ENCODE assay signal across 10 mouse cellular contexts in genomic region chr3:135579179-135579578, GRCm38 (mm10).
DNase-seq lines count a peak whose midpoint lies in the region; ATAC-seq and TF ChIP-seq lines count a peak whose summit lies in the region.
"Had no signal": no experiment of that assay in that cellular context is flagged by ENCODE, and none has a peak within 500 bp of the region (broad histone marks: within the 10 kb centered on the region; RNA-seq: fewer than 3 reads in every experiment).

No protein-coding gene starts in this region.

- TF ChIP-seq CTCF in intestine, postnatal 0 days (IDR thresholded peaks at IDR 0.05; ENCODE audit: low read depth) = no peak

- 31% methylated on average over 4 of the region's 4 CpGs for WGBS in intestine, embryonic 14.5 days
- 42% methylated on average over 4 of the region's 4 CpGs for WGBS in intestine, postnatal 0 days
- WGBS in heart, embryonic 13.5 days = 49% methylated on average over 4 of the region's 4 CpGs
- 68% methylated on average over 4 of the region's 4 CpGs for WGBS in hindbrain, embryonic 13.5 days

- no peak overlapping the region for H3K9ac ChIP-seq in intestine, embryonic 14.5 days (ENCODE audit: low read length)
- no peak overlapping the region for H3K9ac ChIP-seq in intestine, postnatal 0 days (ENCODE audit: low read depth, low read length)
- 0 out of 2 replicates have a peak overlapping the region, but pooled peaks have one; percentile 8 for H3K9ac ChIP-seq in ES-E14 (ENCODE audit: insufficient read depth, low read depth, low read length, poor library complexity, severe bottlenecking)
- H3K9ac ChIP-seq in heart, embryonic 13.5 days = 0 out of 2 replicates have a peak overlapping the region, but pooled peaks have one; percentile 34
- H3K9ac ChIP-seq in hindbrain, embryonic 13.5 days = no peak overlapping the region
- H3K9ac ChIP-seq: forebrain, embryonic 12.5 days had no signal

- H3K4me1 ChIP-seq in intestine, embryonic 14.5 days (replicated peaks; ENCODE audit: control insufficient read depth, insufficient read depth, low read length) = peaks cover 13% of the 10 kb centered on the region
- no peaks in the 10 kb centered on the region for H3K4me1 ChIP-seq in intestine, postnatal 0 days (replicated peaks; ENCODE audit: control insufficient read depth, insufficient read depth, low read length)
- peaks cover 12 to 29% of the 10 kb centered on the region in 2 experiments for H3K4me1 ChIP-seq in ES-E14 (ENCODE audit: control insufficient read depth in 2 of 2, insufficient read depth in 2 of 2, low read length in 2 of 2, poor library complexity in 1 of 2)
- H3K4me1 ChIP-seq in heart, embryonic 13.5 days = peaks cover 52% of the 10 kb centered on the region
- H3K4me1 ChIP-seq in hindbrain, embryonic 13.5 days (replicated peaks) = peaks cover 11% of the 10 kb centered on the region

- peaks cover 6% of the 10 kb centered on the region for H3K36me3 ChIP-seq in intestine, embryonic 14.5 days (ENCODE audit: control insufficient read depth, insufficient read depth, low read length)
- H3K36me3 ChIP-seq in intestine, postnatal 0 days (ENCODE audit: control insufficient read depth, insufficient read depth) = peaks cover 4% of the 10 kb centered on the region; the same call in 1 of the 2 replicates
- H3K36me3 ChIP-seq in ES-E14 (ENCODE audit: control insufficient read depth, insufficient read depth, low read length, poor library complexity, severe bottlenecking) = no peaks in the 10 kb centered on the region
- peaks cover 9% of the 10 kb centered on the region for H3K36me3 ChIP-seq in heart, embryonic 13.5 days
- H3K36me3 ChIP-seq in hindbrain, embryonic 13.5 days = peaks cover 3% of the 10 kb centered on the region; the same call in 1 of the 2 replicates

- H3K4me2 ChIP-seq in intestine, embryonic 14.5 days (ENCODE audit: low read length) = no peak overlapping the region
- no peak overlapping the region for H3K4me2 ChIP-seq in intestine, postnatal 0 days (replicated peaks; ENCODE audit: low read depth)
- no peak overlapping the region for H3K4me2 ChIP-seq in heart, embryonic 13.5 days
- H3K4me2 ChIP-seq in hindbrain, embryonic 13.5 days = no peak overlapping the region
- H3K4me2 ChIP-seq: forebrain, embryonic 12.5 days had no signal

- no peak overlapping the region for H3K4me3 ChIP-seq in intestine, embryonic 14.5 days (ENCODE audit: low read depth, low read length)
- no peak overlapping the region for H3K4me3 ChIP-seq in intestine, postnatal 0 days (ENCODE audit: low read depth, low read length)
- H3K4me3 ChIP-seq in ES-E14 (ENCODE audit: insufficient read depth in 1 of 2, low read depth in 1 of 2, low read length in 2 of 2, poor library complexity in 1 of 2, severe bottlenecking in 1 of 2) = no peak overlapping the region
- H3K4me3 ChIP-seq in heart, embryonic 13.5 days = no peak overlapping the region
- no peak overlapping the region for H3K4me3 ChIP-seq in hindbrain, embryonic 13.5 days
- H3K4me3 ChIP-seq: forebrain, embryonic 12.5 days had no signal

- ATAC-seq in intestine, embryonic 14.5 days (replicated peaks; ENCODE audit: low FRiP score, low TSS enrichment, low read depth) = 0 out of 2 replicates have a peak, but pooled peaks have one; percentile 24
- no peak for ATAC-seq in intestine, postnatal 0 days
- ATAC-seq in heart, embryonic 13.5 days (ENCODE audit: extremely low read depth, insufficient number of reproducible peaks, low FRiP score, low TSS enrichment) = no peak
- ATAC-seq in megakaryocyte progenitor cell, adult 5-6 weeks (replicated peaks; ENCODE audit: poor library complexity) = 0 out of 2 replicates have a peak, but pooled peaks have one; percentile 4
- ATAC-seq in hindbrain, embryonic 13.5 days (ENCODE audit: low FRiP score) = no peak
- ATAC-seq: midbrain, embryonic 16.5 days had no signal

- no peaks in the 10 kb centered on the region for H3K9me3 ChIP-seq in intestine, embryonic 14.5 days (ENCODE audit: control insufficient read depth, low read length)
- H3K9me3 ChIP-seq in intestine, postnatal 0 days (ENCODE audit: control insufficient read depth) = no peaks in the 10 kb centered on the region
- H3K9me3 ChIP-seq in ES-E14 (ENCODE audit: control insufficient read depth, insufficient read depth, low read depth, low read length) = no peaks in the 10 kb centered on the region
- H3K9me3 ChIP-seq in heart, embryonic 13.5 days = no peaks in the 10 kb centered on the region
- H3K9me3 ChIP-seq in hindbrain, embryonic 13.5 days = no peaks in the 10 kb centered on the region
- H3K9me3 ChIP-seq: forebrain, embryonic 12.5 days had no signal

- in situ Hi-C loops in ES-E14 (cut with MboI; ENCODE audit: low sequenced_read_pairs in 2 of 2, unreplicated experiment in 2 of 2) = no loop called here

- peak overlapping the region; percentile 29; the same call in 1 of the 2 replicates for H3K27ac ChIP-seq in intestine, embryonic 14.5 days (ENCODE audit: low read depth)
- no peak overlapping the region for H3K27ac ChIP-seq in intestine, postnatal 0 days (ENCODE audit: low read depth, low read length)
- no peak overlapping the region for H3K27ac ChIP-seq in ES-E14 (ENCODE audit: insufficient read depth, low read depth, low read length, poor library complexity, severe bottlenecking)
- H3K27ac ChIP-seq in heart, embryonic 13.5 days (replicated peaks) = peak overlapping the region; percentile 68
- no peak overlapping the region for H3K27ac ChIP-seq in hindbrain, embryonic 13.5 days
- H3K27ac ChIP-seq: forebrain, embryonic 12.5 days had no signal

- no peak for DNase-seq in intestine, embryonic 14.5 days (ENCODE audit: low spot score)
- DNase-seq in ES-E14 (ENCODE audit: low read depth, low spot score) = no peak
- no peak for DNase-seq in layer of hippocampus, adult 9-10 months (ENCODE audit: low spot score)
- DNase-seq: lung, adult 2 months had no signal

- no peaks in the 10 kb centered on the region for H3K27me3 ChIP-seq in intestine, embryonic 14.5 days (replicated peaks; ENCODE audit: control insufficient read depth, insufficient read depth, low read length)
- H3K27me3 ChIP-seq in intestine, postnatal 0 days (replicated peaks; ENCODE audit: control insufficient read depth, insufficient read depth, low read length) = no peaks in the 10 kb centered on the region
- H3K27me3 ChIP-seq in heart, embryonic 13.5 days (replicated peaks) = no peaks in the 10 kb centered on the region
- H3K27me3 ChIP-seq in hindbrain, embryonic 13.5 days = no peaks in the 10 kb centered on the region
- H3K27me3 ChIP-seq: forebrain, embryonic 12.5 days had no signal

TF ChIP-seq in ES-E14, 5 proteins besides CTCF, POLR2A, EP300 and RAD21:
- TF ChIP-seq HCFC1 (IDR thresholded peaks at IDR 0.05; ENCODE audit: borderline replicate concordance, insufficient read depth, low read length) (no peak), CHD2 (IDR thresholded peaks at IDR 0.05; ENCODE audit: low read depth, low read length) (no peak), ZC3H11A (IDR thresholded peaks at IDR 0.05; ENCODE audit: borderline replicate concordance, low read depth, low read length) (no peak), ZNF384 (IDR thresholded peaks at IDR 0.05; ENCODE audit: low read depth, low read length) (no peak), MAFK (IDR thresholded peaks at IDR 0.05; ENCODE audit: insufficient read depth, low read depth, low read length) (no peak)

Comparison
In these comparisons a context has a peak if more than half of its experiments do, and no peak if none do; other contexts are left out.
1. ATAC-seq: peak in intestine, embryonic 14.5 days (single experiment) and megakaryocyte progenitor cell, adult 5-6 weeks (single experiment); none in intestine, postnatal 0 days (single experiment), heart, embryonic 13.5 days (single experiment) and hindbrain, embryonic 13.5 days (single experiment).
2. H3K27ac ChIP-seq: peak in intestine, embryonic 14.5 days (single experiment) and heart, embryonic 13.5 days (single experiment); none in intestine, postnatal 0 days (single experiment), ES-E14 (single experiment) and hindbrain, embryonic 13.5 days (single experiment).
3. H3K9ac ChIP-seq: peak in ES-E14 (single experiment) and heart, embryonic 13.5 days (single experiment); none in intestine, embryonic 14.5 days (single experiment), intestine, postnatal 0 days (single experiment) and hindbrain, embryonic 13.5 days (single experiment).